Mouse (Mus musculus): ENCODE measurements around the gene Olfr1457. TPM values are rescaled to one million over a fixed set of nuclear protein-coding genes. Genes with fewer than 3 reads are reported as not detected.

Olfr1457 gene
- polyA plus RNA-seq (2011; ENCODE audit: insufficient read depth, insufficient read length, low read depth, missing spikeins): not detected in 2 replicates

DNA sequence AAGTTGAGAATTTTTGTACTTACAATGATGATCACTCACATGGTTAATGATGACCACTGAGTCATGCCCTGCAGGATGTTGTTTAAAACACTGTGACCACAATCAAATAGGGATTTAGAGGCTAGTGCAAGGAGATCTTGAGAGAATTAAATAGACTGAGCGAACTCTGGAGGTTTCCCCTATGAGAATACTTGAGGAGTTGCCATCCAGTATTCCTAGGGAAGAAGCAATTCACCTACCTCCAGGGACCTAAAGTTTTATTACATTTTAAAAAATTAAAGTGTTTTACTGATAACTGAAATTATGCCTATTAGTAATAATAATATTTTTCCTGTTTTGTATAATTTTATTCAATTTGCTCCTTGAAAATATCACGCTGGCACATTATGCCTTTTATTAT, at the start of gene Olfr1457:
Olfr1457 (minus strand) TSS at position 101 of the 400 bp plus-strand sequence.
- Histone ChIP-seq H3K4me1 (ENCODE audit: control insufficient read depth, insufficient read depth, low read length) (no peaks in the 10 kb centered on the region), H3K9ac (ENCODE audit: low read depth, poor library complexity, severe bottlenecking) (no peak within 1 kb of the TSS), H3K27ac (ENCODE audit: insufficient read depth, low read length) (no peak within 1 kb of the TSS), H3K27me3 (ENCODE audit: control insufficient read depth, insufficient read depth, low read length, poor library complexity, severe bottlenecking) (no peaks in the 10 kb centered on the region), H3K36me3 (ENCODE audit: control insufficient read depth, insufficient read depth, low read length, poor library complexity, severe bottlenecking) (no peaks in the 10 kb centered on the region), H3K9me3 (replicated peaks; ENCODE audit: control insufficient read depth, insufficient read depth, low read length, poor library complexity, severe bottlenecking) (no peaks in the 10 kb centered on the region), H3K4me3 (ENCODE audit: low read depth, low read length) (no peak within 1 kb of the TSS)
- TF ChIP-seq EP300 (IDR thresholded peaks at IDR 0.05; ENCODE audit: insufficient read depth, low read depth, low read length) (no peak), CTCF (IDR thresholded peaks at IDR 0.05; ENCODE audit: low read depth, low read length) (no peak), POLR2A (IDR thresholded peaks at IDR 0.05; ENCODE audit: insufficient read depth, low read length) (no peak)

DNA sequence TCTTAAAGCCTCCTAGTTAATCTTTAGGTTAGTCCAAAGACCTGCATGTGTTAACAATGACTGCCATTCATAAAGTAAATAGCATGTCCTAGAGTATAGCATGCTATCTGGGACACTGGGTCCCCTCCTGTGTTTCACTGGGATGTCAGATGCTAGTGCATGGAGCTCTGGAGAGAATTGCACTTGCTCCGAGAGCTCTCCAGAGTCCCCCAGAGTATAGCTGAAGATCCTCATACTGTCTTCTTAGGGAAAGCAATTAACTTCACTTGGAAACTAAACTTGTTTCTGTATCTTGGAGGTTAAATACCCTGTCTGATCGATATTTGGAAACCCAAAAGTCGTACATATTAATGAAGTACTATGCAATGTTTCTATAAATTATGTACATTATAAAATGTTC, 9.0 kb upstream of the Olfr1457 start, which contains the start of gene Olfr1458:
Olfr1458 (minus strand) TSS at position 101 of the 400 bp plus-strand sequence.
- H3K27ac ChIP-seq (ENCODE audit: insufficient read depth, low read length): no peak within 1 kb of the TSS
- H3K27me3 ChIP-seq (ENCODE audit: control insufficient read depth, insufficient read depth, low read length, poor library complexity, severe bottlenecking): no peaks in the 10 kb centered on the region
- no peak within 1 kb of the TSS for H3K4me3 ChIP-seq (ENCODE audit: low read depth, low read length)
- no peaks in the 10 kb centered on the region for H3K4me1 ChIP-seq (ENCODE audit: control insufficient read depth, insufficient read depth, low read length)
- H3K9me3 ChIP-seq (replicated peaks; ENCODE audit: control insufficient read depth, insufficient read depth, low read length, poor library complexity, severe bottlenecking): no peaks in the 10 kb centered on the region
- no peaks in the 10 kb centered on the region for H3K36me3 ChIP-seq (ENCODE audit: control insufficient read depth, insufficient read depth, low read length, poor library complexity, severe bottlenecking)
- no peak within 1 kb of the TSS for H3K9ac ChIP-seq (ENCODE audit: low read depth, poor library complexity, severe bottlenecking)
- no peak for TF ChIP-seq CTCF (IDR thresholded peaks at IDR 0.05; ENCODE audit: low read depth, low read length)
- TF ChIP-seq POLR2A (IDR thresholded peaks at IDR 0.05; ENCODE audit: insufficient read depth, low read length): no peak
- no peak for TF ChIP-seq EP300 (IDR thresholded peaks at IDR 0.05; ENCODE audit: insufficient read depth, low read depth, low read length)

DNA sequence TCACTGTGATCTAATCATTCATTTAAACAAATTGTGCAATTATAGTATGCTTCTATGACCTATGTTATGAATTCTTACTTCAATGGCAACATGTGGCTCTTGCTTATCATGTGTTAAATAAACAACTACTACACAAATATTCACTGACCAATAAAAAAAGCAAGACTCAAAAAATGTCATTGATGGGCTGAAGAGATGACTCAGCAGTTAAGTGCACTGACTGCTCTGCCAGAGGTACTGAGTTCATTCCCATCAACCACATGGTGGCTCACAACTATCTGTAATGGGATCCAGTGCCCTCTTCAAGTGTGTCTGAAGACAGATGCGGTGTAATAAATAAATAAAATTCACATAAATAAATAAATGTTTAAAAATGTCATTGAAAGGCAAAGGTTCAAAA, 3.8 kb downstream of the Olfr1457 start:
- H3K27me3 ChIP-seq (ENCODE audit: control insufficient read depth, insufficient read depth, low read length, poor library complexity, severe bottlenecking): no peaks in the 10 kb centered on the region
- TF ChIP-seq CTCF (IDR thresholded peaks at IDR 0.05; ENCODE audit: low read depth, low read length) (no peak), EP300 (IDR thresholded peaks at IDR 0.05; ENCODE audit: insufficient read depth, low read depth, low read length) (no peak), POLR2A (IDR thresholded peaks at IDR 0.05; ENCODE audit: insufficient read depth, low read length) (no peak)
- H3K9ac ChIP-seq (ENCODE audit: low read depth, poor library complexity, severe bottlenecking): no peak overlapping the region
- no peaks in the 10 kb centered on the region for H3K36me3 ChIP-seq (ENCODE audit: control insufficient read depth, insufficient read depth, low read length, poor library complexity, severe bottlenecking)
- H3K9me3 ChIP-seq (replicated peaks; ENCODE audit: control insufficient read depth, insufficient read depth, low read length, poor library complexity, severe bottlenecking): no peaks in the 10 kb centered on the region
- no peaks in the 10 kb centered on the region for H3K4me1 ChIP-seq (ENCODE audit: control insufficient read depth, insufficient read depth, low read length)
- H3K27ac ChIP-seq (ENCODE audit: insufficient read depth, low read length): no peak overlapping the region
- H3K4me3 ChIP-seq (ENCODE audit: low read depth, low read length): no peak overlapping the region

GRCm38 (mm10) chr19:13060310-13060709, 37.4 kb downstream of the Olfr1457 start, which contains the start of gene Olfr1454:
Gene Olfr1454 (plus strand): TSS chr19:13060610.
- TF ChIP-seq POLR2A (IDR thresholded peaks at IDR 0.05; ENCODE audit: insufficient read depth, low read length) (no peak), EP300 (IDR thresholded peaks at IDR 0.05; ENCODE audit: insufficient read depth, low read depth, low read length) (no peak), CTCF (IDR thresholded peaks at IDR 0.05; ENCODE audit: low read depth, low read length) (no peak)

More at GRCm38 (mm10) chr19:13060310-13060709, 37.4 kb downstream of the Olfr1457 start, which contains the start of gene Olfr1454:
- Histone ChIP-seq H3K27me3 (ENCODE audit: control insufficient read depth, insufficient read depth, low read length, poor library complexity, severe bottlenecking) (no peaks in the 10 kb centered on the region), H3K27ac (ENCODE audit: insufficient read depth, low read length) (no peak within 1 kb of the TSS), H3K9me3 (replicated peaks; ENCODE audit: control insufficient read depth, insufficient read depth, low read length, poor library complexity, severe bottlenecking) (peaks cover under 1% of the 10 kb centered on the region; the same call in 1 of the 2 replicates), H3K36me3 (ENCODE audit: control insufficient read depth, insufficient read depth, low read length, poor library complexity, severe bottlenecking) (no peaks in the 10 kb centered on the region), H3K4me3 (ENCODE audit: low read depth, low read length) (no peak within 1 kb of the TSS), H3K4me1 (ENCODE audit: control insufficient read depth, insufficient read depth, low read length) (no peaks in the 10 kb centered on the region), H3K9ac (ENCODE audit: low read depth, poor library complexity, severe bottlenecking) (no peak within 1 kb of the TSS)

Other genes starting within 250 kb of the Olfr1457 start
- gene Olfr1444, start 240.6 kb downstream of the Olfr1457 start, polyA plus RNA-seq (2011; ENCODE audit: insufficient read depth, insufficient read length, low read depth, missing spikeins): not detected in 2 replicates
- not detected in 2 replicates for gene Olfr1445, start 214.0 kb downstream of the Olfr1457 start, polyA plus RNA-seq (2011; ENCODE audit: insufficient read depth, insufficient read length, low read depth, missing spikeins)
- gene Olfr1446, start 204.4 kb downstream of the Olfr1457 start, polyA plus RNA-seq (2011; ENCODE audit: insufficient read depth, insufficient read length, low read depth, missing spikeins): not detected in 2 replicates
- not detected in 2 replicates for gene Olfr1447, start 194.1 kb downstream of the Olfr1457 start, polyA plus RNA-seq (2011; ENCODE audit: insufficient read depth, insufficient read length, low read depth, missing spikeins)
- not detected in 2 replicates for gene Olfr1448, start 173.5 kb downstream of the Olfr1457 start, polyA plus RNA-seq (2011; ENCODE audit: insufficient read depth, insufficient read length, low read depth, missing spikeins)
- gene Olfr1449, start 167.1 kb downstream of the Olfr1457 start, polyA plus RNA-seq (2011; ENCODE audit: insufficient read depth, insufficient read length, low read depth, missing spikeins): not detected in 2 replicates
- not detected in 2 replicates for gene Olfr1450, start 147.6 kb downstream of the Olfr1457 start, polyA plus RNA-seq (2011; ENCODE audit: insufficient read depth, insufficient read length, low read depth, missing spikeins)
- not detected in 2 replicates for gene Olfr1451, start 102.9 kb downstream of the Olfr1457 start, polyA plus RNA-seq (2011; ENCODE audit: insufficient read depth, insufficient read length, low read depth, missing spikeins)
- gene Olfr1453, start 69.6 kb downstream of the Olfr1457 start, polyA plus RNA-seq (2011; ENCODE audit: insufficient read depth, insufficient read length, low read depth, missing spikeins): not detected in 2 replicates
- gene Olfr1454, start 37.3 kb downstream of the Olfr1457 start, polyA plus RNA-seq (2011; ENCODE audit: insufficient read depth, insufficient read length, low read depth, missing spikeins): not detected in 2 replicates
- gene Olfr1458, start 8.9 kb upstream of the Olfr1457 start, polyA plus RNA-seq (2011; ENCODE audit: insufficient read depth, insufficient read length, low read depth, missing spikeins): not detected in 2 replicates
- 0.09 and 0.12 TPM in 2 replicates for gene Olfr1459, start 51.7 kb upstream of the Olfr1457 start, polyA plus RNA-seq (2011; ENCODE audit: insufficient read depth, insufficient read length, low read depth, missing spikeins)
- not detected in 2 replicates for gene Olfr1461, start 65.1 kb upstream of the Olfr1457 start, polyA plus RNA-seq (2011; ENCODE audit: insufficient read depth, insufficient read length, low read depth, missing spikeins)
- not detected in 2 replicates for gene Olfr1462, start 87.8 kb upstream of the Olfr1457 start, polyA plus RNA-seq (2011; ENCODE audit: insufficient read depth, insufficient read length, low read depth, missing spikeins)
- gene Olfr1463, start 133.4 kb upstream of the Olfr1457 start, polyA plus RNA-seq (2011; ENCODE audit: insufficient read depth, insufficient read length, low read depth, missing spikeins): not detected in 2 replicates
- not detected in 2 replicates for gene Olfr1465, start 217.7 kb upstream of the Olfr1457 start, polyA plus RNA-seq (2011; ENCODE audit: insufficient read depth, insufficient read length, low read depth, missing spikeins)
- not detected in 2 replicates for gene Olfr1466, start 241.0 kb upstream of the Olfr1457 start, polyA plus RNA-seq (2011; ENCODE audit: insufficient read depth, insufficient read length, low read depth, missing spikeins)

All from ES-Bruce4 (cell line).